Mouse (Mus musculus): ENCODE measurements around the gene Ddb2. TPM values are rescaled to one million over a fixed set of nuclear protein-coding genes. Genes with fewer than 3 reads are reported as not detected.

The Ddb2 gene
- 10 to 100 TPM; 11.9 TPM for total RNA-seq (2023)

GRCm38 (mm10) chr2:91236601-91237510 is at the start of gene Ddb2:
Gene Ddb2 (minus strand): TSS chr2:91236982.

GRCm38 (mm10) chr2:91264711-91265681 is 28.2 kb upstream of the Ddb2 start, which contains the start of gene Arfgap2:
Gene Arfgap2 (plus strand): TSS chr2:91264974.

GRCm38 (mm10) chr2:91255661-91256150 is 18.9 kb upstream of the Ddb2 start, which contains the start of gene Pacsin3:
Gene Pacsin3 (plus strand): TSS chr2:91255954.

GRCm38 (mm10) chr2:91202222-91202971 is 34.4 kb downstream of the Ddb2 start, which contains the start of the genes Nr1h3 and Acp2:
Gene Nr1h3 (minus strand): TSS chr2:91202834.
Gene Acp2 (plus strand): TSS chr2:91202885.

GRCm38 (mm10) chr2:91183711-91184405 is 52.9 kb downstream of the Ddb2 start, which contains the start of gene Madd:
Gene Madd (minus strand): TSS chr2:91183837.

Other genes with a start within 250 kb of the Ddb2 start
- under 1 TPM in 1 of 2 experiments, not detected in 1; 0.46 TPM for gene Rapsn, start 201.4 kb downstream of the Ddb2 start, total RNA-seq (2023)
- gene Psmc3, start 183.0 kb downstream of the Ddb2 start, total RNA-seq (2023), result 100 to 1,000 TPM in 1 of 2 experiments, 10 to 100 TPM in 1; 96.4 to 105 TPM
- 10 to 100 TPM; 13.3 to 20.9 TPM for gene Slc39a13, start 166.6 kb downstream of the Ddb2 start, total RNA-seq (2023)
- gene Spi1, start 154.6 kb downstream of the Ddb2 start, total RNA-seq (2023), result 100 to 1,000 TPM; 437 to 465 TPM
- 1 to 10 TPM; 1.2 to 1.3 TPM for gene Mybpc3, start 118.8 kb downstream of the Ddb2 start, total RNA-seq (2023)
- 10 to 100 TPM; 55.0 to 72.3 TPM for gene Madd, start 53.1 kb downstream of the Ddb2 start, total RNA-seq (2023)
- gene Nr1h3, start 34.1 kb downstream of the Ddb2 start, total RNA-seq (2023), result 1 to 10 TPM in 1 of 2 experiments, under 1 TPM in 1; 0.75 to 1.4 TPM
- 10 to 100 TPM; 12.6 to 16.1 TPM for gene Acp2, start 34.1 kb downstream of the Ddb2 start, total RNA-seq (2023)
- under 1 TPM in 1 of 2 experiments, not detected in 1; 0.92 TPM for gene Pacsin3, start 19.0 kb upstream of the Ddb2 start, total RNA-seq (2023)
- gene Arfgap2, start 28.0 kb upstream of the Ddb2 start, total RNA-seq (2023), result 10 to 100 TPM; 63.1 to 74.2 TPM
- gene 1110051M20Rik, start 207.7 kb upstream of the Ddb2 start, total RNA-seq (2023), result 1 to 10 TPM; 3.9 to 5.3 TPM
- gene Lrp4, start 220.5 kb upstream of the Ddb2 start, total RNA-seq (2023), result 1 to 10 TPM; 4.9 to 6.4 TPM

Measured in neutrophil, adult 83 days (primary cell).